Mouse (Mus musculus): ENCODE data around the gene Spon1. TPM values are rescaled to one million over a fixed set of nuclear protein-coding genes. Genes with fewer than 3 reads are reported as not detected.

Spon1 gene
- total RNA-seq, 2 experiments from 2014 or later: 11.9 to 16.1 TPM

DNA sequence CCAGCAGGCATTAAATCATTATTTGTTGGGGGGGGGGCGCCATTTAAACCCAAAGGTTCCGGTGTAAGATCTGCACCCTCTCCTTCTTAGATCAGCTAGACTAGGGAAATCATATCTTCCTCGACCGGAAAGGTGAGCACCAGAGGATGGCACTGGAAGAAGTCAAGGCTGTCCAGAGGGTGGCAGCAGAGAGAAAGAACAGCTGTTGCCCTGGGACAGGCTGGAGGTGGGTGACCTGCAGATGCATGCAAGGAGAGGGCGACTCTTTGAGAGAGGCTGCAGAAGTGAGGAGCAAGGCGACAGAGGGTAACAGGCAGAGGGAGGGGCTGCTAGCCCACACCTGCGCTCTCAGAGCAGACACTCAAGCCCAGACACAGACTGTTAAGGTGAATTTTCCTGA lies 8.2 kb downstream of the Spon1 start:
- peak; percentile 49 to 57 for DNase-seq
- intact Hi-C loops (cut with DNase I): no loop called here

DNA sequence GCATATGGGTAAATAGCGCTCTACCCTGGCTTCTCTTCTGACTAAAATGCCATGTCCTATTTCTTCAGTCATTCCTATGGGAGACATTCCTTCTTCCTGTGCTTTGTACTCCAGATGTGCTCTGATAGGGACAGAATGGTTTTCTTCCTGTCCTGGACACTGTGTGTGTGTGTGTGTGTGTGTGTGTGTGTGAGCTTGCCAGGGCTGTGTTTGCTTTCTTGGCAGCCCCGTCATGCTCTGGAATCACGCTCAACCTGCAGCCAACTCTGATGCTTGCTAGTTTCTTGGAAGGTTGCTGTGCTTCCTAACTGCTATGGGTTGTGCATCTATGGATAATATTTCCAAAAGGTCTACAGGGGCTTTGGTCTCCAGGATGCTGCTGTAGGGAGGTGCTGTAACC lies 9.1 kb downstream of the Spon1 start:
- DNase-seq: no peak
- intact Hi-C loops (cut with DNase I): no loop called here

GRCm38 (mm10) chr7:113778546-113778945 lies 12.7 kb downstream of the Spon1 start:
- DNase-seq: no peak
- intact Hi-C loops (cut with DNase I): no loop called here

DNA sequence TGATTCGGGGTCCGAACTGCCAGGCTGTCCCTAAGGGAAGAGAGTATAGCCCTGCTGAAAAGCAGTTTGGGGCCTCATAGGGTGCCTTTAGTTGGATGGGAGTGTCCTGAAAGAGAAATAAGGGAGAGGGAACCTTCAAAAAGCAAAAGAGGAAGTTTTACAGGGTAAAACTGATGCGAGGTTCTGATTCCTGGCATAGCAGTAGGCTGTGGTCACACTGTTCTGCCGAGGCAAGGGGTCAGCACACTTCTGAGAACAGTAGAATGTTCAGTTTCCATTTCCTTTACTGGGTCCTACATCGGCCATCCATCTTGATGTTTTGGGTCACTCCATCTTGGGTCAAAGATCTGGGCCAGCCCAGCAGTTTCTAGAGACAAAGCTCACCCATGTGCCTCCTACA lies 14.5 kb downstream of the Spon1 start:
- no peak for DNase-seq
- intact Hi-C loops (cut with DNase I): no loop called here

- intact Hi-C loops (cut with DNase I): no loop called here
- DNase-seq: no peak
Observed at GRCm38 (mm10) chr7:113791991-113792390, 26.2 kb downstream of the Spon1 start.

GRCm38 (mm10) chr7:113792871-113793270 lies 27.1 kb downstream of the Spon1 start:
- no peak for DNase-seq
- intact Hi-C loops (cut with DNase I): no loop called here

- no peak for DNase-seq
Observed at GRCm38 (mm10) chr7:113795209-113795608, 29.4 kb downstream of the Spon1 start.

DNA sequence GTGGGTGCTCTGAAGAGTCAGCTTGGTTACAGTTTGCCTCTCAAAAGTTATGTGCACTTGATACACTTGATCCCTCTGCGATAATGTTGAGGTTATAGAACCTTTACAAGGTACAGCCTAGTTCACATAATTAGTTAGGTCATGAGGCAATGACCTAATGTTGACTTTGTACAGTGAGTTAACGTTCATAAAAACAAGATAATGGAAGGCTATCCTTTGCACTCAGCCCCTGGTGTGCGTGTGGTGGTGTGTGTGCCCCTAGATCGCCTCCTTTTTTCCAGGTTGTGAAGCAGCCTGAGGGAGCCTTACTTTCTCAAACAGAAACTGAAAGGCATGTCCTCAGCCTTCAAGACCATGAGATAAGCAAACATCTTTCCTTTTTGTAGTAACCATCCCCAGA lies 31.3 kb downstream of the Spon1 start:
- intact Hi-C loops (cut with DNase I): no loop called here
- no peak for DNase-seq

More at GRCm38 (mm10) chr7:113795209-113795608, 29.4 kb downstream of the Spon1 start:
- intact Hi-C loops (cut with DNase I): no loop called here

GRCm38 (mm10) chr7:113798605-113799255 lies 32.9 kb downstream of the Spon1 start:
- intact Hi-C loops (cut with DNase I): no loop called here
- no peak for DNase-seq

DNA sequence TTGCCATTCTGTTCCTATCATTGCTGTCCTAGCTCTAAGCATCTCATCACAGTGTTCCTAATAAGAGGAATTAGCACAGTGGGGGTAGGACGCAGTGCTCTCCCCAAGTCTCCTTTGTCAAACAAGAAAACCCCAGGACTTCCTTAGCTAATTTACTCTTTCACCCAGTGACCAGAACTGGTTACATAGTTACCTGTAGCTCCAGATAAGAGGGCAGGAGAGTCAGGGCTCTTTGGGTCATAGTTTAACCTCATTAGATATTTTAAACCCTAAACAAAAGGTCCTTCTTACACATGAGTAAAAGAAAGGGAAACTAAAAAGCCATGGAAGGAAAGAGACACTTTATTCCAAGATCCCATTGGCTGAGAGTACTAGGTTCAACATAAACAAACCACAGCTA lies 44.0 kb downstream of the Spon1 start:
- DNase-seq: no peak
- intact Hi-C loops (cut with DNase I): no loop called here

- no peak for DNase-seq
Observed at GRCm38 (mm10) chr7:113811376-113812158, 45.8 kb downstream of the Spon1 start.

DNA sequence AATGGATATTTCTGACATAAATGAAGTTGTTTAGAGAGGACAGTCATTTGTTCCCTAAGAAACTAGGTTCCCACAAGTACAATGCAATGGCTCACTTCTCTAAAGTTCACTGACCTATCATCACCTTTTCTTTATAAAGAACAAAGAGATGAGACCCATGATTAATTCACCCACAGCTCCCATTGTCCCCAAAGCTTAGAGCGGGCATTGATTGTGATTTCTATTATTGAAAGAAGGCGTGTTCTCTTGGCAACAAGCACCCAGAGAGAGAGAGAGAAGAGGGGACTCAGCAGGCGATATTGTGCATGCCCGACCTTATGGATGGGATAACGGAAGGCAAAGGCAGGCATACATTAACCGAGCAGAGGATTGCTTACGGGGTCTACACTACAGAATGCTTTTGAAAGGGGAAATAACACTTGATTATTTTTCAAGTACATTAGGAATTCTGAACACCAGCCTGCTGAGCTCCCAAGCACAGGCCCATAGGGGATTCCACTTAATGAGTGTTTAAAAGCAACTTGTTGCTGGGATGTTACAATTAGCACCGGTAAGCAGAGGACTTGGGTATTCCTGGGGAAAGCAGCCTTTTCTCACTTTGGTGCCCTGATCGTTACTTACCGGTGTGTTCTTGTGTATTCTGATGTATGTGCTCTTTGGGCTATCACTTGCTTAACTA lies 48.4 kb downstream of the Spon1 start:
- no peak for DNase-seq
- intact Hi-C loops (cut with DNase I): no loop called here

More at GRCm38 (mm10) chr7:113811376-113812158, 45.8 kb downstream of the Spon1 start:
- intact Hi-C loops (cut with DNase I): no loop called here

GRCm38 (mm10) chr7:113815726-113816125 lies 49.9 kb downstream of the Spon1 start:
- DNase-seq: no peak
- intact Hi-C loops (cut with DNase I): no loop called here

DNA sequence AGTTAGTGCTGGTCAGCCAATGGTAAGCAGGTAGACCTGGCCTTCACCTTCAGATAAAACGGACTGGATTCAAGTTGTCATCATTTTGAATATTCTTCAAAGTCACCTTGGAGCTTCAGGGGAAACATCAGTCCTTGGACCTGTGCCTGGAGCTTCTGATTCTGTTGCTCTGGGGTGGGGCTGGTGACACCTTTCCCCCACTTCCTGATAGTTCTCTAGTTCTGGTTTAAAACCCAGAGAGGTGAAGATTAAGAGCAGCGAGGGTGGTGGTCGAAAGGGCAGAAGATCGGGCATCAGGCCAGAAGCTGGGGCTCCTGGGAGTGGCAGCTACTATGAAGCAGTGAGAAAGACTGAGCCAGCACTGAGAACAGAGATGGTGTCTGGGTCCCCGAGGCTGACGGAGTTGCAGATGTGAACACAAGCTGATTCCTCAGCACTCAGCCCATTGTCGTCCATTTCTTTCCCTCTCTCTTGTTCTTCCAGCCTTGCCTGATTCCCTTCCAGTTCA lies 51.1 kb downstream of the Spon1 start:
- no peak for DNase-seq
- intact Hi-C loops (cut with DNase I): no loop called here

DNA sequence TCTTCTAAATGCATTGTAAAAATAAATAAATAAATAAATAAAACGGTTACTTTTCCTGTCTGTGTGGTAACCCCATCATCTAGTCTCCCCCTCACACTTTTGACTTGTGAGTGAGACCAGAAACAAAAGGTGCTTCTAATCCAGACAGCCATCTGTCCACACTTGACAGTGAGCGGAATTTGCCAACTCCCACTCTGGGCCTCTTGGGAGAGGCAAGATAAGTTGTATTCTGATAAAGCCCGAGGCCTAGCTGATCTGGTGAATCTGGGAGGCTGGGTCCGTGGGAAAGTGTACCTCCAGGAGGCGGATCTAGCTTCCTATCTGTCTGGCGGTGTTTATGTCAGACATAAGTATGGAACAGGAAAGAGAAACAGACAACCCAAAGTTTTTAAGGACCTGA lies 52.3 kb downstream of the Spon1 start:
- intact Hi-C loops (cut with DNase I): no loop called here
- DNase-seq: no peak

GRCm38 (mm10) chr7:113820213-113820612 lies 54.4 kb downstream of the Spon1 start:
- intact Hi-C loops (cut with DNase I): no loop called here
- peak in 1 of 2 experiments; percentile 36 for DNase-seq

- intact Hi-C loops (cut with DNase I): no loop called here
- no peak for DNase-seq
Observed at GRCm38 (mm10) chr7:113823026-113823425, 57.2 kb downstream of the Spon1 start.

GRCm38 (mm10) chr7:113824651-113825050 lies 58.9 kb downstream of the Spon1 start:
- DNase-seq: no peak

GRCm38 (mm10) chr7:113825498-113826205 lies 59.9 kb downstream of the Spon1 start:
- intact Hi-C loops (cut with DNase I): no loop called here
- no peak for DNase-seq

More at GRCm38 (mm10) chr7:113824651-113825050, 58.9 kb downstream of the Spon1 start:
- intact Hi-C loops (cut with DNase I): no loop called here

DNA sequence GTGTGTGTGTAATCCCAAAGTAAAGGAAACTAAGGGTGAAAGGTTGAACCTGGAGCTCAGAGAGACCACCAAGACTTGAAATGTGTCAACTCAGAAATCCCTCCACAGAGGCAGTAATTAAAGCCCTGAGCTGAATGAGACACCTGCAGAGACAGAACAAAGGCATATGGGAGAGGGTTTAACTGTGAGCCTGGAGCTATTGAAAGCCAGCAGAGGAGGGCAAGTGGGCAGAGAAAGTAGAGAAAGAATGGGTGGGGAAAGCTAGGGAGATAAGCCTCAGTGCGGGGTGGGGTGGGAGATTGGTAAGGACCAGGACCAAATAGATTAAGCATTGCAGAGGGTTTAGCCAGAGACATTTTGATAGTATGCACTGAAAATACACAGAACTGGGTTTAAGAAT lies 60.7 kb downstream of the Spon1 start:
- DNase-seq: no peak
- intact Hi-C loops (cut with DNase I): no loop called here

GRCm38 (mm10) chr7:113828122-113828571 lies 62.3 kb downstream of the Spon1 start:
- intact Hi-C loops (cut with DNase I): no loop called here
- DNase-seq: no peak
